Mouse (Mus musculus): Measurements from ENCODE around the gene Creg1.

DNA sequence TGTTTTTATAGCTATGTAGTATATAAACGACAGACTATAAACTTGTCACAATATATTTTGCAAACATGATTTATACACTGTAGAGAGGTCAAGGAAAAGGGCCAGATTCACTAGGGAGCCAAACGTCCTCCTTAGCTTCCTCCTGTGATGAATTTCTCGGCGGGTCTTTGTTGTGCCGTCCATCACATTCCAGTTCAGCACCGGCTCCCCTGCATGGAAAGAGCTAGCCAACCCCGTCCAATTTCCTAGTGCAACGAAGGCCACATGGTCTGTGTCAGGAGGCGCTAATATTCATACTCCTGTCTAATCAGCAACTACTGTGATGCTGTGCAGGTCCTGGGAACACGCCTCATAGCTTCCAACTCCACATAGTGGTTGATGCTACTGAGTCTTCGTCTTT, 15.5 kb upstream of the Creg1 start:
- no peak for TF ChIP-seq ZC3H11A (IDR thresholded peaks at IDR 0.05; ENCODE audit: borderline replicate concordance, low read depth, low read length)
- TF ChIP-seq CHD2 (IDR thresholded peaks at IDR 0.05; ENCODE audit: low read depth, low read length), result no peak
- no peak for TF ChIP-seq MAFK (IDR thresholded peaks at IDR 0.05; ENCODE audit: insufficient read depth, low read depth, low read length)
- no peak for TF ChIP-seq HCFC1 (IDR thresholded peaks at IDR 0.05; ENCODE audit: borderline replicate concordance, insufficient read depth, low read length)

All from ES-E14 (cell line).